Mouse (Mus musculus): ENCODE measurements around the gene Gpr83. TPM values are rescaled to one million over a fixed set of nuclear protein-coding genes. Genes with fewer than 3 reads are reported as not detected.

The Gpr83 gene
- total and polyA plus RNA-seq, 2 experiments, result not detected

- no peaks in the 10 kb centered on the region for H3K79me2 ChIP-seq (ENCODE audit: control insufficient read depth, insufficient read depth, low read length)
- H3K9ac ChIP-seq (ENCODE audit: low read depth, low read length), result no peak overlapping the region
- H3K27ac ChIP-seq (replicated peaks; ENCODE audit: insufficient read depth, low read depth, low read length), result no peak overlapping the region
- no peak for DNase-seq (ENCODE audit: extremely low read depth, low read depth, low spot score)
- 0 out of 2 replicates have a peak, but pooled peaks cover 2% of the 10 kb centered on the region for H3K27me3 ChIP-seq (ENCODE audit: control insufficient read depth, insufficient read depth, low read length)
- 82% methylated on average over 2 of the region's 2 CpGs for WGBS
- H3K36me3 ChIP-seq (ENCODE audit: control insufficient read depth, insufficient read depth, low read length), result no peaks in the 10 kb centered on the region
- H3K4me3 ChIP-seq (ENCODE audit: insufficient read depth, low read depth, low read length), result no peak overlapping the region
- TF ChIP-seq CTCF (IDR thresholded peaks at IDR 0.05; ENCODE audit: low read depth, low read length) (no peak), POLR2A (IDR thresholded peaks at IDR 0.05; ENCODE audit: extremely low read depth, insufficient read depth, low read length) (no peak)
- H3K4me1 ChIP-seq (ENCODE audit: control insufficient read depth, insufficient read depth, low read length), result no peaks in the 10 kb centered on the region
Observed at GRCm38 (mm10) chr9:14902416-14902815, 42.4 kb downstream of the Gpr83 start.

GRCm38 (mm10) chr9:14903006-14903405 lies 43.0 kb downstream of the Gpr83 start:
- TF ChIP-seq CTCF (IDR thresholded peaks at IDR 0.05; ENCODE audit: low read depth, low read length) (no peak), POLR2A (IDR thresholded peaks at IDR 0.05; ENCODE audit: extremely low read depth, insufficient read depth, low read length) (no peak)

GRCm38 (mm10) chr9:14903581-14904378 lies 43.8 kb downstream of the Gpr83 start, which contains the start of gene Izumo1r:
Izumo1r (minus strand) TSS chr9:14903949.
- no peak for DNase-seq (ENCODE audit: extremely low read depth, low read depth, low spot score)
- H3K9ac ChIP-seq (ENCODE audit: low read depth, low read length), result no peak within 1 kb of the TSS
- TF ChIP-seq CTCF (IDR thresholded peaks at IDR 0.05; ENCODE audit: low read depth, low read length) (no peak), POLR2A (IDR thresholded peaks at IDR 0.05; ENCODE audit: extremely low read depth, insufficient read depth, low read length) (no peak)
- H3K27ac ChIP-seq (replicated peaks; ENCODE audit: insufficient read depth, low read depth, low read length), result no peak within 1 kb of the TSS
- no peak within 1 kb of the TSS for H3K4me3 ChIP-seq (ENCODE audit: insufficient read depth, low read depth, low read length)
- no peaks in the 10 kb centered on the region for H3K4me1 ChIP-seq (ENCODE audit: control insufficient read depth, insufficient read depth, low read length)
- peaks cover 5% of the 10 kb centered on the region; the same call in 1 of the 2 replicates for H3K27me3 ChIP-seq (ENCODE audit: control insufficient read depth, insufficient read depth, low read length)
- WGBS, result 40% methylated on average over 11 of the region's 11 CpGs
- H3K79me2 ChIP-seq (ENCODE audit: control insufficient read depth, insufficient read depth, low read length), result no peaks in the 10 kb centered on the region
- H3K36me3 ChIP-seq (ENCODE audit: control insufficient read depth, insufficient read depth, low read length), result no peaks in the 10 kb centered on the region

More at GRCm38 (mm10) chr9:14903006-14903405, 43.0 kb downstream of the Gpr83 start:
- Histone ChIP-seq H3K4me3 (ENCODE audit: insufficient read depth, low read depth, low read length) (no peak overlapping the region), H3K79me2 (ENCODE audit: control insufficient read depth, insufficient read depth, low read length) (no peaks in the 10 kb centered on the region), H3K27ac (replicated peaks; ENCODE audit: insufficient read depth, low read depth, low read length) (no peak overlapping the region), H3K4me1 (ENCODE audit: control insufficient read depth, insufficient read depth, low read length) (no peaks in the 10 kb centered on the region), H3K36me3 (ENCODE audit: control insufficient read depth, insufficient read depth, low read length) (no peaks in the 10 kb centered on the region), H3K27me3 (ENCODE audit: control insufficient read depth, insufficient read depth, low read length) (0 out of 2 replicates have a peak, but pooled peaks cover 2% of the 10 kb centered on the region), H3K9ac (ENCODE audit: low read depth, low read length) (no peak overlapping the region)
- no peak for DNase-seq (ENCODE audit: extremely low read depth, low read depth, low spot score)
- WGBS, result 77% methylated on average over 3 of the region's 3 CpGs

- peaks cover 5% of the 10 kb centered on the region; the same call in 1 of the 2 replicates for H3K27me3 ChIP-seq (ENCODE audit: control insufficient read depth, insufficient read depth, low read length)
- DNase-seq (ENCODE audit: extremely low read depth, low read depth, low spot score), result no peak
- H3K27ac ChIP-seq (replicated peaks; ENCODE audit: insufficient read depth, low read depth, low read length), result no peak overlapping the region
- TF ChIP-seq POLR2A (IDR thresholded peaks at IDR 0.05; ENCODE audit: extremely low read depth, insufficient read depth, low read length) (no peak), CTCF (IDR thresholded peaks at IDR 0.05; ENCODE audit: low read depth, low read length) (no peak)
- 59% methylated on average over 9 of the region's 9 CpGs for whole genome bisulfite sequencing
- no peak overlapping the region for H3K9ac ChIP-seq (ENCODE audit: low read depth, low read length)
- H3K36me3 ChIP-seq (ENCODE audit: control insufficient read depth, insufficient read depth, low read length), result no peaks in the 10 kb centered on the region
- H3K4me1 ChIP-seq (ENCODE audit: control insufficient read depth, insufficient read depth, low read length), result no peaks in the 10 kb centered on the region
- no peaks in the 10 kb centered on the region for H3K79me2 ChIP-seq (ENCODE audit: control insufficient read depth, insufficient read depth, low read length)
- no peak overlapping the region for H3K4me3 ChIP-seq (ENCODE audit: insufficient read depth, low read depth, low read length)
Observed at GRCm38 (mm10) chr9:14904741-14905475, 44.9 kb downstream of the Gpr83 start.

GRCm38 (mm10) chr9:14905956-14906355 lies 45.9 kb downstream of the Gpr83 start:
- no peak overlapping the region for H3K27ac ChIP-seq (replicated peaks; ENCODE audit: insufficient read depth, low read depth, low read length)
- peaks cover 5% of the 10 kb centered on the region; the same call in 1 of the 2 replicates for H3K27me3 ChIP-seq (ENCODE audit: control insufficient read depth, insufficient read depth, low read length)
- H3K36me3 ChIP-seq (ENCODE audit: control insufficient read depth, insufficient read depth, low read length), result no peaks in the 10 kb centered on the region
- no peak for DNase-seq (ENCODE audit: extremely low read depth, low read depth, low spot score)
- no peaks in the 10 kb centered on the region for H3K4me1 ChIP-seq (ENCODE audit: control insufficient read depth, insufficient read depth, low read length)
- H3K4me3 ChIP-seq (ENCODE audit: insufficient read depth, low read depth, low read length), result no peak overlapping the region
- no peaks in the 10 kb centered on the region for H3K79me2 ChIP-seq (ENCODE audit: control insufficient read depth, insufficient read depth, low read length)
- H3K9ac ChIP-seq (ENCODE audit: low read depth, low read length), result no peak overlapping the region
- TF ChIP-seq POLR2A (IDR thresholded peaks at IDR 0.05; ENCODE audit: extremely low read depth, insufficient read depth, low read length) (no peak), CTCF (IDR thresholded peaks at IDR 0.05; ENCODE audit: low read depth, low read length) (no peak)
- 68% methylated on average over 3 of the region's 3 CpGs for WGBS

All from liver, adult 2 months (tissue).